Mouse (Mus musculus) liver, embryonic 15.5 days (tissue): ENCODE results near the gene Sim2. TPM values are rescaled to one million over a fixed set of nuclear protein-coding genes. Genes with fewer than 3 reads are reported as not detected.
A peak's percentile ranks its signal among the peaks of the same experiment; 100 is the strongest.

Experiments used
- ATAC-seq: fragments of 200-750 bp; cut with Nextera tagmentation; 2 replicates; pipeline ENCODE4 v1.8.0; 2017; ENCODE audit warnings: moderate number of reproducible peaks, mild to moderate bottlenecking, moderate library complexity; ENCODE audit not compliant: insufficient read depth
- H3K27ac ChIP-seq: fragments of 300-500 bp; sonication (generic); replicated peaks from 2 replicates; pipeline ENCODE4 v1.5.1; 2015; ENCODE audit warnings: mild to moderate bottlenecking, inconsistent platforms
- H3K27me3 ChIP-seq: fragments of 300-500 bp; sonication (generic); 2 replicates; pipeline ENCODE4 v1.6.1; 2015; ENCODE audit warnings: mild to moderate bottlenecking, inconsistent platforms
- H3K36me3 ChIP-seq: fragments of 300-500 bp; sonication (generic); replicated peaks from 2 replicates; pipeline ENCODE4 v1.6.1; 2015; ENCODE audit warnings: moderate library complexity, mild to moderate bottlenecking, inconsistent platforms
- H3K4me1 ChIP-seq: fragments of 300-500 bp; sonication (generic); replicated peaks from 2 replicates; pipeline ENCODE4 v1.6.1; 2015; ENCODE audit warnings: inconsistent platforms
- H3K4me2 ChIP-seq: fragments of 300-500 bp; sonication (generic); 2 replicates; pipeline ENCODE4 v1.6.1; 2015; ENCODE audit warnings: moderate library complexity, mild to moderate bottlenecking, inconsistent platforms
- H3K4me3 ChIP-seq: fragments of 300-500 bp; sonication (generic); replicated peaks from 2 replicates; pipeline ENCODE4 v1.5.1; 2015; ENCODE audit warnings: mild to moderate bottlenecking, inconsistent platforms
- H3K9ac ChIP-seq: fragments of 300-500 bp; sonication (generic); 2 replicates; pipeline ENCODE4 v1.6.1; 2015; ENCODE audit warnings: moderate library complexity, mild to moderate bottlenecking, inconsistent platforms
- H3K9me3 ChIP-seq: fragments of 300-500 bp; sonication (generic); replicated peaks from 2 replicates; pipeline ENCODE4 v1.6.1; 2016; ENCODE audit warnings: inconsistent platforms
- WGBS: fragments of 180-500 bp; shearing (Covaris S2); methylation state at CpG from one replicate; pipeline ENCODE4 v1.1.7; 2015; ENCODE audit warnings: mixed read lengths; ENCODE audit not compliant: insufficient replicate concordance; 5-methylcytosine and 5-hydroxymethylcytosine counted together
- polyA plus RNA-seq: library from polyadenylated mRNA; unstranded; fragments of >200 nt; fragmentation: Nextera tagmentation; extraction: Ambion mirVana; gene quantifications from 2 replicates; pipeline ENCODE4 v1.2.1, GENCODE M21; 2015

The Sim2 gene
- polyA plus RNA-seq, 1 experiment from 2014 or later: not detected

DNA sequence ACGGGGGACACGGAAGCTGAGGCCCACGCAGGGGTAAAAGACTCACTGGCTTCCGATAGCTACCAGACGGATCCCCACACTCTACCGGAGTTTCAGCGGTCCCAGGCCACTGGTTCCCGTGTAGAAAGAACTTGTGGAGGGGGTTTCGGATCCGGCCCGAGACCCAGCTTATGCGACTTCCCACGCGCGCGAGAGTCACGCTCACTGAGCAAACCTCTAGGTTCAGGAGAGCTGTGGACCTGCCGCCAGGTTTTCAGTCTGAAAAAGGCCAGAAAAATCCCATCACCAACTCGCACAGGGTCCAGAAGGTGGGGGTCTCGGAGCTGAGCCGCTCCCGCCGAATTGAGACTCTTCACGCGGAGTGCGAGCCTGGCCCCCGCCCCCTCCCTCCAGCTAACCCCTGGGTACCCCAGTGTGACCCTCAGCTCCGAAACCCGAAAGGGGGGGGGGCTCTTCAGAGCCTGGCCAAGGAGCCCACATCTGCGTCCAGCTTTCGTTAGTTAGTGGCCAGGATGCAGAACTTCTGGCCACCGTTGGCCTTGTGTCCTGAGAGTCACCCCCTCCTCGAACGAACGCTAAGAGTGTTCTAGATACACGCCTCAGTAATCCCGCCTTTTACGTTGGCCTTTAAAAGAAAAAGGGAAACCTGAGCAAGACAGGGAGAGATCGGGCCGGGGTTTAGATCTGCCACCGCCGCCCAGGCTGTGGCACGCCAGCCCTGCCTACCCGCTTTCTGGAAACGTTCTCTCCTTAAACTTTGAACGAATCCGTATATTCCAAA lies 5.5 kb upstream of the Sim2 start:
- no peak for ATAC-seq
- Histone ChIP-seq H3K4me2 (no peak overlapping the region), H3K9me3 (no peaks in the 10 kb centered on the region), H3K36me3 (no peaks in the 10 kb centered on the region), H3K27me3 (peaks cover 95% of the 10 kb centered on the region), H3K4me1 (no peaks in the 10 kb centered on the region), H3K27ac (no peak overlapping the region), H3K4me3 (no peak overlapping the region), H3K9ac (no peak overlapping the region)
- 2% methylated on average over 47 of the region's 47 CpGs for WGBS

DNA sequence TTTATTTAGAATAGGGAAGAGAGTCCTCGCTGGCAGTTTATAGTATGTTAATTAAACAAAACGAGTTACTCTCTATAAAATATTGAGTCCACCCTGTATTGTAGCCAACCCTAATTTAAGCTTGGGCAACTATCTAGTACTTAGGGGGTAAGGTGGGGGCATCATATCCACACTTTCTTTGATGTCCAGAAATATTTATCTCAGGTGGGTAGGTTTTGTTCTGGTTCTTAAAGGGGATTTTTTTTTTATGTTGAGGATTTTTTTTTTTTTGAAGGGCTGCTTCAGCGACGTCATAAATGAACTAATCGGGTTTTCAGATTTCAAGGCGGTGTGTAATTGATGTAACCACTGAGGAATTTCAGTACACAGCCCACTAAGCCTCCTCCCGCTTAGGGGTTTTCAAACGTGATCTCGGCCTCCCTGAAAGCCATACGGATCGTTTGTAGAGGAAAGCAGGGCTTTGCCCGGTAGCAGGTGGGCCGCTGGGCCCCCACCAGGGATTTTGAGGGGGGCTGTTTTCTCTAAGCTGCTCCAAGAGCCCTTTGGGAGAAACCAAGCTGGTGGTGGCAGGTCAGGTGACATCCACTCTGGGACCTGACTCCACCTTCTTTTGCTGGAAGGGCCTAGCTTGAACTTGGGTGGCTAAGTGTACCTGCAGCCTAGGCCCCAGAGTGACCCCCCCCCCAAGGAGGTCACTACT lies 4.7 kb upstream of the Sim2 start:
- ATAC-seq: no peak
- Histone ChIP-seq H3K27ac (no peak overlapping the region), H3K4me1 (peaks cover 4% of the 10 kb centered on the region), H3K4me2 (no peak overlapping the region), H3K9ac (no peak overlapping the region), H3K36me3 (no peaks in the 10 kb centered on the region), H3K27me3 (peaks cover 100% of the 10 kb centered on the region), H3K4me3 (no peak overlapping the region), H3K9me3 (no peaks in the 10 kb centered on the region)
- WGBS: 4% methylated on average over 13 of the region's 13 CpGs

DNA sequence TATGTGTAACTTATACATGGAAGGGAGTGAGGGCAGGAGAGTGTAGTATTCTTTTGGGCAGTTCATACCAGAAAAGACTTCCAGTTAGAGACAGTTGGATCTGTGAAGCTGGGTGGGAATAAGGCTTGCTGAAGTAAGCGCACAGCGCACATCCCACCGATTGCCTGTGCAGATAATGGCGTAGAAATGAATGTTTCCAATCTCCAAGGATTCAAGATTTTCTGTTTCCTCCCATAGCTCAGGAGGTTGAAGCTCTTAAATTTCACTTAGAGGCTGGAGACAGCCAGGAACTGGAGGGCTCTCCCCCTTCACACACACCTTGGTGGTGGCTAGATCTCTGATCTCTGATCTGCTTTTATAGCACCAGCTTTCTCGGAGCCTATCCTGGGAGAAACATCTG lies 3.1 kb upstream of the Sim2 start:
- Histone ChIP-seq H3K27me3 (peaks cover 100% of the 10 kb centered on the region), H3K27ac (no peak overlapping the region), H3K36me3 (no peaks in the 10 kb centered on the region), H3K4me2 (no peak overlapping the region), H3K9me3 (no peaks in the 10 kb centered on the region), H3K4me3 (no peak overlapping the region), H3K9ac (no peak overlapping the region), H3K4me1 (peaks cover 10% of the 10 kb centered on the region)
- 10% methylated on average over 5 of the region's 5 CpGs for WGBS
- ATAC-seq: no peak

DNA sequence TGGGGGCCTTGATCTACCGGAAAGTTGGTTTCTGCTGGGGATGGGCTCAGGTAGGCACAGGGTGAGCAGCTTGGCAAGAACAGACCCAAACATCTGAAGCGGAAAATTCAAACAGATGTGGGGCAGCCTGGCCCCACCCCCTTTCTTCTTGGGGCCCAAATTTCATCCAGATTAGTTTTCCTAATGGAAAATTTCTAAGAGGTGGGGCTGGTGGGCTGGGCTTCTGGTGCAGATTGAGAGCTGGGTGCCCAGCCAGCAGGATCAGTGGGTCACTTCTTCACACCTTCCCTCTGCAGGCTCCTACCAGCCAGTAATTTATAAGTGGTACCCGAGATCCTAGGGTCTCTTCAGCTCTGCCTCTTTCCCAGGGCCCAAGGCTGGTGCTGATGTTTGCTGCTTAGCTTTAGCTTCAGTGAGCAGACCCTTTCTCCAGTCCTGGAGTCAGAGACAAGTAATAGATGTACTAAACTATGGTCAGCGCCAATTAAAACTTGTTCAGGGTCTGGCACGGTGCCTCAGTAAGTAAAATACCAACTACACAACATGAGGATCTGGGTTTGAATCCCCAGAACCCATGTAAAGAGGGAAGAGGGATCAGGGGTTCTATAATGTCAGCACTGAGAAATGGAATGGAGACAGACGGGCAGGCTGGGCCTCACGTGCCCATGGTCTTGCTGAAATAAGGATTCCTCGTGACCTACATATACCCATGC lies 2.6 kb upstream of the Sim2 start:
- 6% methylated on average over 8 of the region's 8 CpGs for WGBS

DNA sequence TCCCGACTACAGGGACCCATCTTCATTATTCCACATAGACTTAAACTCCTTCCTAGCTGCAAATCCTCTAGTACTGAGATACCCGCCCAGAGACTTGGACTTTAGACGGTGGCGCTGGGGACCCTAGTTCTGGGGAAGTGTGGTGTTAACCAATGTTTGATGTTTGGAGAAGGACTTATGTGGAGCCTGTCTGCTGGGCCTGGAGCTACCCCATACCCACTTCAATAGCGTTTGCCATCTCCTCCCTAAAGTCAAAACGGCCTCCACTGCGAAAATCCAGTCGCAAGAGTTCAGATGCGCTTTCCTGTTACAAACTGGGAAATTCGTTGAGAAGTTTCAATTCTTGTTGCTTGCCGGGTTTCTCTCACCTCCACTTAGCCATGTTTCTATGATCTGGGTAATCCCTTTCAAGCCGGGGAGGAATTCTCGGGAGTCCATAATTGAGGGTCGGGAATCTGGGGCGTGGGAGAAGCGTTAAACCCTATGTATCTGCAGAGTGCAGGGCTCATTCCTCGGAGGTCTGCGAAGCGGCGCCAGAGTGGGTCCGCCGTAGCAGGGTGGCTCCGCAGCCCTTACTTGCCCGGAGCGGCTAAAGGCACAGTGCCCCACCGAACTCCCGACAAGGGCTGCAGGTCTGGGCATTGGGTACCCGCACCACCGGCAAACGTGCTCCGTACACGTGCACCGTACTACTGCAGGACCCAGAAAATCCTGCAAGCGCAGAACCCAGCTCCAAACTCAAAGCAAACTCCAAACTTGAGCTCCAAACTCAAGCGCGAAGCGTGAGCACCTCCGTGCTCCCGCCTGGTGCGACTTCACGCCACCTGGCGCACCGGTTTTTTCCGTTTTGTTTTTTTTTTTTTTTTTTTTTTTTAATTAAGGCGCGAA lies 1.5 kb upstream of the Sim2 start:
- 1% methylated on average over 46 of the region's 46 CpGs for WGBS
- H3K27me3 ChIP-seq: peaks cover 100% of the 10 kb centered on the region

More for the DNA sequence above, 2.6 kb upstream of the Sim2 start:
- no peak overlapping the region for H3K4me2 ChIP-seq
- no peak overlapping the region for H3K4me3 ChIP-seq
- ATAC-seq: no peak
- no peaks in the 10 kb centered on the region for H3K9me3 ChIP-seq
- H3K36me3 ChIP-seq: no peaks in the 10 kb centered on the region
- peaks cover 100% of the 10 kb centered on the region for H3K27me3 ChIP-seq
- no peak overlapping the region for H3K27ac ChIP-seq
- no peak overlapping the region for H3K9ac ChIP-seq
- H3K4me1 ChIP-seq: peaks cover 10% of the 10 kb centered on the region

DNA sequence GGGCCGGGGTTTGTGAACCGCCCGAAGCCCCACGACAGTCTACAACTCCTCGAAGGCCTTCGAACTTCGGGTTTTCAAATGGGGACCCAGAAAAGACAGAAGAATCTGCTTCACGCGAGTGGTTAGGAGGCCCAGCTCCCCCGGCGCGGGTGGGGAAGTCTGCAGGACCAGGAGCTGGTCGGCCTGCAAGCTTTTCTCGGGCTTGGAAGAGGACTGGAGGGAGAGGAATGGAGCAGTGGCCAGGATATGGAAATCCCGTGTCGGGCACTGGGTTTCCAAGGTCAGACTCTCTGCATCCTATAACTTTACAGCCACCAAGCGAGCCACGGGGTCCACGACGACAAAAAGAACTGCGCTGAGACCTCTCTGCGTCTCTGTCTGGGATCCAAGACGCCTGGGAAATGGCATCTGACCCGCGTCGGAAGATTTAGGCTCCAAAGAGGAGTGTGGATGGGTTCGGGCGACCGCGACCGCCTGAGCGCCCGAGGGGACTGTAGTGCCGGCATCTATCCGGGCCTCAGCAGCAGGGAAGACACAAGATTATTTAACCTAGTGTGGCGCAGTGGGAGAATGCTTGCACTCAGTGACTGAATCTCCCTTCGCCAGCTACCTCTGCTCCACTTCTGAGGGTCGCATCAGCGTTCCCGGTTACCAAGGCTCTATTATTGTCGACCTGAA lies 744 bp upstream of the Sim2 start:
- H3K27me3 ChIP-seq: peaks cover 100% of the 10 kb centered on the region
- no peaks in the 10 kb centered on the region for H3K9me3 ChIP-seq
- no peak overlapping the region for H3K27ac ChIP-seq
- H3K4me1 ChIP-seq: peaks cover 10% of the 10 kb centered on the region
- H3K36me3 ChIP-seq: no peaks in the 10 kb centered on the region
- 1% methylated on average over 41 of the region's 41 CpGs for WGBS
- no peak for ATAC-seq
- no peak overlapping the region for H3K4me3 ChIP-seq
- no peak overlapping the region for H3K9ac ChIP-seq
- no peak overlapping the region for H3K4me2 ChIP-seq

More for the DNA sequence above, 1.5 kb upstream of the Sim2 start:
- Histone ChIP-seq H3K4me1 (peaks cover 10% of the 10 kb centered on the region), H3K4me2 (no peak overlapping the region), H3K4me3 (no peak overlapping the region), H3K27ac (no peak overlapping the region), H3K9ac (no peak overlapping the region), H3K36me3 (no peaks in the 10 kb centered on the region), H3K9me3 (no peaks in the 10 kb centered on the region)
- ATAC-seq: no peak

DNA sequence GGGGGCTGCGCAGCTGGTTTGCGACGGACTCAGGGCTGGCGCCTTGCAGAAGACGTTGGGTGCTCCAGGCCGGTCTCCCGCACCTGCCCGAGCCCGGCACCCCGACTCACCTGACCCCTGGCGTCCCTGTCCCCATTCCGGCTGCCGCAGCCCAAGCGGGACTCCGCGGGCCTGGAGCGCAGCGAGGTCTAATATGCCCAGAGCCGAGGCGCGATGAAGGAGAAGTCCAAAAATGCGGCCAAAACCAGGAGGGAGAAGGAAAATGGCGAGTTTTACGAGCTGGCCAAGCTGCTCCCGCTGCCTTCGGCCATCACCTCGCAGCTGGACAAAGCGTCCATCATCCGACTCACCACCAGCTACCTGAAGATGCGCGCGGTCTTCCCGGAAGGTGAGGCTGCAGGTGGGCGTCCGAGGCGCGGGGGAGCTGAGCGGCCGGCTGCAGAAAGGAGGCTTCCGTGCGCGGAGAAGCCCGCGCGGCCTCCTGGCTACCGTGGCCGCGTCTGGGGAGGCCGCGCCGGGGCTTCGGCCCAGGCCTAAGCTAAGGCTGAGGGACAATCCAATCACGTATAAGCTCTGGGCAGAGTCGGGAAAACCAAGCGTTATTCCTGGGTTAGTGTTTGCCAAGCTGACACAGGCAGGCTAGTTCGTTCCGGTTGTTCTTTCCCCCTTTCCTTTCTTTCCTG lies 1.0 kb downstream of the Sim2 start:
- peak overlapping the region; percentile 26 for H3K4me3 ChIP-seq
- H3K27me3 ChIP-seq: peaks cover 100% of the 10 kb centered on the region
- ATAC-seq: no peak
- H3K4me2 ChIP-seq: peak overlapping the region; percentile 47; the same call in 1 of the 2 replicates
- no peaks in the 10 kb centered on the region for H3K9me3 ChIP-seq
- no peak overlapping the region for H3K9ac ChIP-seq
- peaks cover 10% of the 10 kb centered on the region for H3K4me1 ChIP-seq
- no peak overlapping the region for H3K27ac ChIP-seq
- 2% methylated on average over 57 of the region's 57 CpGs for WGBS
- H3K36me3 ChIP-seq: no peaks in the 10 kb centered on the region

DNA sequence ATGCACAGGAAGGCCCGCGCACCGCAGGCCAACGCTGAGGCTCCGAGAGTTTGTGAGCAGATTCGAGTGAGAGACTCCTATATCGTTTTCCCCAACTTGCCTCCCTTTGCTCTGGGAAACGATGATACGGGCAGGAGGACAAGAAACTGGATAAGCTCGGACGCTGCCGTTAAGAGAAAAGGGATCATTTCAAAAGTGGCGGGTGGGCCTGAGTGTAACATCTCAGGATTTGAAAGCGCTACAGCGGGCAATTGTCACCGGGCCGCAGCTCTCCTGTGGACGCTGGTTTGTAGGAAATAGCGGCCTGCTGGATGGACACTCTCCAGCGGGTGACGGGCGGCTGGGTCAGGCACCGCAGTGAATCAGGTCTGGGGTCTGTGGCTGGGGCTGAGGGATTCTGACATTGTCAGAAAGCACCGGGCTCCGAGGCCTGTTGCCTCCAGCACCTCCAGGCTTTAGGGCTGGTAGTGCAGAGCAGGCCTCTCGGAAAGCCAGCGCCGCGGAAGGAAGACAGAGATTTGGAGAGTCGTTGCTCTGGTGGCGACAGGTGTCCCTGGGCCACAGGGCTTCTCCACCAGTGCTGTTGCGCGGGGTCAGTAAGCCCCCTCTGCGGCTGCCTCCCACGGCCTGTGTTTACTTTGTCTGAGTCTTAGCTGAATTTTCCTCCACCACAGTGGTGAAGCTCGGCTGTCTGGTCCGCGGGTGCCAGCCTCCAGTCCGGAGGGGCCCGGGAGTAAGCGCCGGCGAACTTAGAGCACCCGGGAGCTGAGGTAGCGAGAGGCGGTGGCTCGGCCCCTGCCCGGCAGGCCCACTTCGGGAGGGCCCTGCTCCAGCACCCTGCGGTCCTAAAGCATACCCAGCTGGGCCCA lies 2.2 kb downstream of the Sim2 start:
- Histone ChIP-seq H3K4me3 (no peak overlapping the region), H3K9ac (no peak overlapping the region), H3K27ac (no peak overlapping the region), H3K36me3 (no peaks in the 10 kb centered on the region), H3K4me1 (peaks cover 10% of the 10 kb centered on the region), H3K9me3 (no peaks in the 10 kb centered on the region), H3K4me2 (no peak overlapping the region), H3K27me3 (peaks cover 100% of the 10 kb centered on the region)
- WGBS: 3% methylated on average over 50 of the region's 50 CpGs
- ATAC-seq: no peak

DNA sequence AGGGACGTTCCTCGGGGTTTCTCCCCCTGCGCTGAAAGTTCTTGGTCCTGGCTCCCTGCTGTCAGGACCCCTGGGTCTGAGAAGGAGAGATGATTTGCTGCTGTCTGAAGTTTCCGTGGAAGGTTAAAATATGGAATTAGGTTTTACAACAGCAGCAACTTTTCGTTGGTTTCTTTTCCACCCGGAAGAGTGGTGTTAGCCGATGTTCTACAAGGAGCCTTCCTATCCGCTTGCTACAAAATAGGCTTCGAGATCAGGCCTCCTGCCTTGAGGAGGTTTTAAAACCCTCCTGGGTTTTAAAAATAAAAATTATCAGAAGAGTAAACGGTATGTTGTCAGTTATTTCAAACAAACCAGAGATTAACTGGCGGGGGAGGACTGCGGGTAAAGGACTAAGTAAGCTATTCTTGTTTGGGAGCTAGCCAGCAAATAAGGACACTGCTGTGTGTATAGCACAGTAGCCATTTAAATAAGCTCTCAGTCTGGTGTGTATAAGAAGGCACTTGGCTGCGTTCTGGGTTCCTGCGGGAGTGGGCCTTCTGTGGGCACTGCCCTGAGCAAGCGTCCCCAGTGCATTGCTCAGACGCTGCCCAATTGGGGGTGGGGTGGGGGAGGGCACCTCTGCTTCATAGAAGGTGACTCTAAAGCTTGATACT lies 3.0 kb downstream of the Sim2 start:
- 6% methylated on average over 16 of the region's 16 CpGs for WGBS

More for the DNA sequence above, 3.0 kb downstream of the Sim2 start:
- Histone ChIP-seq H3K4me3 (no peak overlapping the region), H3K4me1 (peaks cover 10% of the 10 kb centered on the region), H3K9ac (no peak overlapping the region), H3K27ac (no peak overlapping the region), H3K4me2 (no peak overlapping the region), H3K9me3 (no peaks in the 10 kb centered on the region), H3K27me3 (peaks cover 100% of the 10 kb centered on the region), H3K36me3 (no peaks in the 10 kb centered on the region)
- ATAC-seq: no peak
